Mouse (Mus musculus) ES-E14 (cell line): ENCODE measurements around the gene Svep1. TPM values are rescaled to one million over a fixed set of nuclear protein-coding genes. Genes with fewer than 3 reads are reported as not detected.

Experiments
- DNase-seq: peaks from one replicate; pipeline ENCODE4 v3.0.0-alpha.2; 2013; ENCODE audit warnings: low read depth, low spot score
- H3K27ac ChIP-seq: 2 replicates; pipeline ENCODE4 v1.5.1; 2012; ENCODE audit warnings: low read depth, mild to moderate bottlenecking, low read length, moderate library complexity, mixed read lengths; ENCODE audit not compliant: poor library complexity, insufficient read depth, severe bottlenecking
- H3K36me3 ChIP-seq: 2 replicates; pipeline ENCODE4 v1.6.1; 2012; ENCODE audit warnings: mild to moderate bottlenecking, low read length, moderate library complexity, mixed read lengths; ENCODE audit not compliant: control insufficient read depth, poor library complexity, insufficient read depth, severe bottlenecking
- H3K4me1 ChIP-seq, 2 experiments: fragments of 150-350 bp in 1 of 2; sonication (generic) in 1 of 2; 2 replicates each; pipeline ENCODE4 v1.6.1; 2012; ENCODE audit warnings: low read length in 2 of 2, mild to moderate bottlenecking in 1 of 2, mixed read lengths in 1 of 2; ENCODE audit not compliant: control insufficient read depth in 2 of 2, insufficient read depth in 2 of 2, poor library complexity in 1 of 2
- H3K4me3 ChIP-seq, 2 experiments: fragments of 150-350 bp in 1 of 2; sonication (generic) in 1 of 2; 2 replicates each; pipeline ENCODE4 v1.5.1; 2012; ENCODE audit warnings: low read length in 2 of 2, low read depth in 1 of 2, mild to moderate bottlenecking in 1 of 2, mixed read lengths in 1 of 2; ENCODE audit not compliant: insufficient read depth in 1 of 2, poor library complexity in 1 of 2, severe bottlenecking in 1 of 2
- H3K9ac ChIP-seq: 2 replicates; pipeline ENCODE4 v1.6.1; 2012; ENCODE audit warnings: low read depth, mild to moderate bottlenecking, low read length, mixed read lengths; ENCODE audit not compliant: poor library complexity, insufficient read depth, severe bottlenecking
- H3K9me3 ChIP-seq: fragments of 150-350 bp; sonication (generic); 2 replicates; pipeline ENCODE4 v1.6.1; 2012; ENCODE audit warnings: low read depth, mild to moderate bottlenecking, low read length; ENCODE audit not compliant: control insufficient read depth, insufficient read depth
- CHD2 ChIP-seq: IDR thresholded peaks from 2 replicates; pipeline ENCODE4 v1.6.1; 2014; ENCODE audit warnings: mild to moderate bottlenecking, low read depth, low read length, inconsistent platforms
- HCFC1 ChIP-seq: IDR thresholded peaks from 2 replicates; pipeline ENCODE4 v1.6.1; 2012; ENCODE audit warnings: low read length, inconsistent platforms, borderline replicate concordance; ENCODE audit not compliant: insufficient read depth
- MAFK ChIP-seq: IDR thresholded peaks from 2 replicates; pipeline ENCODE4 v1.6.1; 2014; ENCODE audit warnings: mild to moderate bottlenecking, low read depth, low read length, inconsistent platforms; ENCODE audit not compliant: insufficient read depth
- ZC3H11A ChIP-seq: IDR thresholded peaks from 2 replicates; pipeline ENCODE4 v1.6.1; 2012; ENCODE audit warnings: low read depth, mild to moderate bottlenecking, inconsistent platforms, low read length, borderline replicate concordance
- ZNF384 ChIP-seq: IDR thresholded peaks from 2 replicates; pipeline ENCODE4 v1.6.1; 2012; ENCODE audit warnings: low read depth, low read length, inconsistent platforms
- in situ Hi-C, 2 experiments: fragments of 600-800 bp; cut with MboI; formaldehyde crosslinking; loops; one replicate each; pipeline ENCODE4 v1.15.1; 2025; ENCODE audit warnings: low sequenced_read_pairs in 2 of 2, inconsistent platforms in 1 of 2; ENCODE audit not compliant: unreplicated experiment in 2 of 2
- total RNA-seq: library from RNA; depleted of rRNA; stranded (reverse); fragments of 300-350 nt; gene quantifications from 2 replicates; pipeline ENCODE4 v1.2.3, GENCODE M21; 2012; rRNA removed

Svep1 gene
- 0.05 and 0.22 TPM in 2 replicates for total RNA-seq

DNA sequence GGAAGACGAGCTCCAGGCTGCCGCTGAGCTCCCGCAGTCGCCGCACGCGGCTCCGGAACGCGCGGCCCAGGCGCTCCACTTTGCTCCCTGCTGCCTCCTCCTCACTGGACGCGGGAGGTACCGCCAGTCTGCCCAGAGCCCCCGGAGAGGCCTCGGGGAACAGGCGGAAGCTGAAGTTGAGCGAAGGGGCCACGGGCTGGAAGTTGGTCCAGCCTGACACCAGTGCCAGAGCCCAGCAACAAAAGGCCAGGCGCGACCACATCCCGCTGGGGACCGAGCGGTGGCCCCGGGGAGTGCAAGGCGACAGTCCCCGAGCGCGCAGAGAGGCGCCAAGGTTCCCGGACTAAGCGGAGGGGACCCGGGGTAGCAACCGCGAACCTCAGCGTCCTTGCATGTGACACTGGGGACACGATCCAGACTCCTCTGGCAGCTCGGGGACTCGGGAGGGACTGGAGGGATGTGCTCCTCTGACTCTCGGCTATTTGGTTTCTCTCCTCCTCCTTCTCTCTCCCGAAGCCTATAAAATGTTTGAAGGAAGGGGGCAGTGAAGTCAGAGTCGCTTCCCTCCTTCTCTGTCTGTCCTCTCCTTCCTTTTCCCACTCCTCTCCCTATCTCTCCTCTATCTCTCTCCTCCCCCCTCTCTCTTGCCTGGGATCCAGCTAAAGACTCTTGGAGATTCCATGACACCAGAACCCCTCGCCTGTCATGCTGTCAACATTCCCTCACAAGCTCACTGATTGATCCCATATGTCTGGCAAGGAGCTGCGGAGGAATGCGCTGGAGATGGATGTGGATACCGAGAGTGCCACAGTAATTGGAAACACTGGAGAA is at the start of gene Svep1:
Gene Svep1, minus strand, starts transcription at position 745 of the 831 bp plus-strand sequence.
- Histone ChIP-seq H3K36me3 (no peaks in the 10 kb centered on the region), H3K9me3 (no peaks in the 10 kb centered on the region), H3K9ac (peak within 1 kb of the TSS; percentile 67), H3K4me1 (peaks cover 0 to 2% of the 10 kb centered on the region in 2 experiments; a peak in 1 of 4 replicates), H3K4me3 (peak within 1 kb of the TSS; percentile 58 to 74), H3K27ac (no peak within 1 kb of the TSS)
- peak; percentile 8 for DNase-seq
- TF ChIP-seq ZC3H11A (no peak), HCFC1 (no peak), MAFK (no peak), CHD2 (no peak), ZNF384 (no peak)
- in situ Hi-C loops = no loop called here

DNA sequence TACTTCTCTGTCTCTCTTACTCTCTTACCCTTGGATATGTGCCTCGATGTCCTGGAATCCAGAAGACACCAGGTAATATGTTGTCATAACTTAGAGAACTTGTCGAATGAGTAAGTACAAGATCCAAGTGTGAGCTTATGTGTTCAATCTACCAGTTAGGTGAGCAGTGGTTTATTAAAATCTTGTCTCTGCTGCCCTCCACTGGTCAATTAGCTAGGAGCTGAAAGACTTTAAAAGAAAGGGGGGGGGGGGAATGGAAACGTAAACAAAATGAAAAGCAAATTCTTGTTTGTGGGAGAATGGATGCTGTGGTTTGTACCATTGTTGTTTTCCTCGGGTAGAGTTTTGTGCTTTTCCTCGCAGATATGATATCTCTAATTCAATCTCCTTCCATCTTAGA is 46.8 kb upstream of the Svep1 start:
- DNase-seq = peak; percentile 44
- H3K4me1 ChIP-seq = no peaks in the 10 kb centered on the region
- H3K9ac ChIP-seq = no peak overlapping the region
- in situ Hi-C loops = loop anchor here in 1 of 2 experiments (10.0 kb wide), 1 partner anchor 349 kb away; no protein-coding TSS in a partner anchor
- TF ChIP-seq ZC3H11A (peak; percentile 50; the same call in 1 of the 2 replicates), CHD2 (no peak), ZNF384 (no peak), MAFK (no peak), HCFC1 (no peak)
- H3K36me3 ChIP-seq = no peaks in the 10 kb centered on the region
- no peaks in the 10 kb centered on the region for H3K9me3 ChIP-seq
- no peak overlapping the region for H3K27ac ChIP-seq
- no peak overlapping the region for H3K4me3 ChIP-seq

DNA sequence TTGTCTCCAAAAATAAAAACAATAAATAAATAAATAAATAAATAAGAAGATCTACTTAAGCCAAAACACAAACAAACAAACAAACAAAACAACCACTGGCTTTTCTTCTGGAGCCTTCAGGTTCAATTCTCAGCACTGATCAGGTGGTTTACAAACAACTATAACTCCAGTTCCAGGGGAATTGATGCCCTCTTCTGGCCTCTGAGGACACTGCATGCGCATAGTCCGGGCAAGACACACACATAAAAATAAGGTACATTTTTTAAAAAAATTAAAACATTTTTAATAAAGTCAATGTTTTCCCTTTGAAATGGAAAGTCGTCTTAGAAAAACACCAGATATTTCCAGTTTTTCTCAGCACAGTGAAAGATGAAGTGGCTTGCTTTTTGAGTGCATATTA is 45.7 kb upstream of the Svep1 start:
- no peaks in the 10 kb centered on the region for H3K9me3 ChIP-seq
- TF ChIP-seq CHD2 (no peak), ZC3H11A (0 out of 2 replicates have a peak, but pooled peaks have one; percentile 29)
- H3K36me3 ChIP-seq = no peaks in the 10 kb centered on the region
- no peaks in the 10 kb centered on the region for H3K4me1 ChIP-seq
- H3K27ac ChIP-seq = no peak overlapping the region
- in situ Hi-C loops = loop anchor here in 1 of 2 experiments (10.0 kb wide), 1 partner anchor 348 kb away; no protein-coding TSS in a partner anchor
- H3K4me3 ChIP-seq = no peak overlapping the region
- no peak overlapping the region for H3K9ac ChIP-seq
- no peak for DNase-seq

DNA sequence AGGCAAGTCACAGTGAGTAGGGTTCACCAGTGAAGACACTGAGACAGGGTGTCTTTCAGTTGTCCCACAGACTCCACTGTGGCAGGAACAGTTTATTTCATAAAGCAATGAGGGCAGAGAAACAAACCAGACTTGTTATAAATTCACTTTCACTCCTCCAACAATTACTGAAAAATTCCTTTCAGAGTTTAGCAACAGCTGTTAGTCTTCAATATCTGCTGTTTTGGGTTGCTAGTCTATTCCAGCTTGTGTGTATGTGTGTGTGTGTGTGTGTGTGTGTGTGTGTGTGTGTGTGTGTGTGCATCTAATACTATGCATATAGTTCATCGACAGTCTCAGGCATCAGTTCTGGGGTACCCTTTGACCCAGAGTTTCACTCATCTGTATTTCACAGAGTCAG is 38.9 kb upstream of the Svep1 start:
- DNase-seq = no peak
- Histone ChIP-seq H3K9ac (no peak overlapping the region), H3K9me3 (no peaks in the 10 kb centered on the region), H3K27ac (no peak overlapping the region), H3K4me1 (no peaks in the 10 kb centered on the region), H3K4me3 (no peak overlapping the region), H3K36me3 (no peaks in the 10 kb centered on the region)
- no peak for TF ChIP-seq MAFK
- TF ChIP-seq CHD2 = no peak
- in situ Hi-C loops = no loop called here

DNA sequence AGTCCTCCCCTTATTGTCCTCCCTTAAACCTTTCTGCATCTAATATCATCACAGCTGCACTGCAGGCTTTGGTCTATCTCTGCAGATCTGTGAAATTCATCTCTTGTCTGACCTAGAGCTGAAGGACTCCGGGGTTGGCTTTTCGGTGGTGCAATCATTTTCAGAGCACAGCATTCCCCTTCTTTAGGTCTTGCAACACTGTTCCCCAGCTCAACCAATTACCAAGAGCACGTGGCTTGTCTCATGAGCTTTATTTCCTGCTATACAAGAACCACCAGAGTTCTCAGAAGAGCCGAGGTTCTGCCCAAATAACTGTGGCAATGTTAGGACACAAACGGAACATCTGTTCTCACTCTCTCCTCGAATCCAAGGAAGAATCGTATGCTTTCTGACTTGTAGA is 33.8 kb upstream of the Svep1 start:
- H3K4me3 ChIP-seq = no peak overlapping the region
- H3K36me3 ChIP-seq = no peaks in the 10 kb centered on the region
- no peak for DNase-seq
- no peaks in the 10 kb centered on the region for H3K4me1 ChIP-seq
- H3K9ac ChIP-seq = no peak overlapping the region
- no peak overlapping the region for H3K27ac ChIP-seq
- H3K9me3 ChIP-seq = no peaks in the 10 kb centered on the region
- in situ Hi-C loops = no loop called here
- TF ChIP-seq CHD2 (no peak), MAFK (no peak), ZNF384 (no peak)
